In the genomic region with DNA sequence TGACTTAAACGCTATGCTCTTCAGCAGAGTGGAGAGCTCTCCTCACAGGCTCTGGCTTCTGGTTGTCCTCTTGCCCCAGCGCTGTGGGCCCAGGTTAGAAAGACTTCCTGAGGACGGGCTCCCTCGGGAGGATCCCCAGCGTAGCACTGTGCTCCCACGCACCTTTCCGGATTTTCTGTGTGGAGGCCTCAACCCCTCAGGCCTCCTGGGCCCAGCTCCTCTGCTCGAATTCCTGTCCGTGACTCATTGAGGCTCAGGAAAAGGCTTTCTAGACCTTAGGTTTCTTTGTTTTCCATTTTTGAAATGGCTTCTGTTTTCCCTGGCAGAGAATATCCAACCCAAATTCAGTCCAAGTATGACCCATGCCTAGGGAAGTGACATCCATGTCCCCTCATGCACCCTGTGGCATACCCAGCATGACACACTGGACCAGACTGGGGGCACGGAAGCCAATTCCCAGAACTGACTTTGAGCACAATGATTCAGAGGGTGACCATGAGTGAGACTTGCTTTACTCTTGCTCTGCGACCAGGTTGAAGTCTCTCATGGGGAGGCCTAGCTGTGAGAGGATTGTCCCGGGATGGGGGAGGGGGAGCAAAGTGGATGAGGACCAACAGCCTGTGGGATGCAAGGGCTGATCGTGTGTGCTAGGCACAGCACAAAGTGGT, we compare ENCODE assay signal across 27 mouse cellular contexts. TPM values are rescaled to one million over a fixed set of nuclear protein-coding genes. Genes with fewer than 3 reads are reported as not detected.
DNase-seq lines count a peak whose midpoint lies in the region; TF ChIP-seq lines count a peak whose summit lies in the region.
"Had no signal": no experiment of that assay in that cellular context is flagged by ENCODE, and none has a peak within 500 bp of the region (broad histone marks: within the 10 kb centered on the region; RNA-seq: fewer than 3 reads in every experiment).

No protein-coding gene starts in this region.

- no peak overlapping the region for H3ac ChIP-seq in myocyte (ENCODE audit: control insufficient read depth, insufficient read length)

- H3K36me3 ChIP-seq in myocyte (ENCODE audit: control insufficient read depth, insufficient read depth) = peaks cover 6% of the 10 kb centered on the region
- H3K36me3 ChIP-seq: forebrain, embryonic 12.5 days; G1E; hindbrain, embryonic 10.5 days; intestine, embryonic 15.5 days had no signal

- intact Hi-C loops in left cerebral cortex, postnatal 36 days (cut with DNase I) = no loop called here

- no peak overlapping the region for H3K4me3 ChIP-seq in myocyte
- H3K4me3 ChIP-seq: embryonic facial prominence, embryonic 15.5 days; forebrain, embryonic 12.5 days; heart, embryonic 13.5 days; hindbrain, embryonic 10.5 days; intestine, embryonic 15.5 days had no signal

- no peaks in the 10 kb centered on the region for H3K27me3 ChIP-seq in myocyte (ENCODE audit: control insufficient read depth, insufficient read depth, insufficient read length)
- H3K27me3 ChIP-seq: embryonic facial prominence, embryonic 15.5 days; intestine, embryonic 15.5 days; Patski had no signal

- peak overlapping the region; percentile 97 for H3K4me2 ChIP-seq in myocyte (ENCODE audit: low read depth)
- H3K4me2 ChIP-seq: embryonic facial prominence, embryonic 15.5 days; forebrain, embryonic 12.5 days; heart, embryonic 13.5 days; hindbrain, embryonic 14.5 days; intestine, embryonic 15.5 days had no signal

- no peak for TF ChIP-seq POLR2A in myocyte (IDR thresholded peaks at IDR 0.05; ENCODE audit: insufficient read length, low read depth)

- H3K79me2 ChIP-seq in myocyte (ENCODE audit: control insufficient read depth, insufficient read depth) = peaks cover 10% of the 10 kb centered on the region

- peak; percentile 52 for DNase-seq in adrenal gland, adult 2 months
- DNase-seq in adrenal gland, adult 8-10 months = no peak
- DNase-seq in 3134 (ENCODE audit: extremely low read depth, insufficient read length, low spot score) (peak; percentile 81), NIH3T3 (ENCODE audit: low read depth) (peak; percentile 76)
- no peak for DNase-seq in testis, postnatal 10 days (ENCODE audit: low spot score)
- DNase-seq in left cerebral cortex, postnatal 36 days (ENCODE audit: low spot score in 2 of 2) = no peak
- DNase-seq: adrenal gland, postnatal 25 days; cerebellum, adult 2 months; cerebellum, postnatal 14 days; embryo, embryonic 11 days; gastrocnemius, postnatal 25 days; heart, postnatal 14 days; kidney, adult 2 months had no signal

TF ChIP-seq in myocyte, 11 proteins besides CTCF, POLR2A, EP300 and RAD21:
- TF ChIP-seq MYOG (IDR thresholded peaks at IDR 0.05; ENCODE audit: control insufficient read depth in 1 of 3, insufficient read depth in 1 of 3, insufficient read length in 2 of 3, low read depth in 2 of 3) = no peak
- TF ChIP-seq TCF3 (IDR thresholded peaks at IDR 0.05; ENCODE audit: insufficient read length, low read depth) = no peak
- TF ChIP-seq POLR2AphosphoS2 (IDR thresholded peaks at IDR 0.05; ENCODE audit: insufficient read length, low read depth) = no peak
- no peak for TF ChIP-seq REST (IDR thresholded peaks at IDR 0.05; ENCODE audit: insufficient read depth, insufficient read length)
- no peak for TF ChIP-seq TCF12 (IDR thresholded peaks at IDR 0.05; ENCODE audit: insufficient read depth, poor library complexity, severe bottlenecking)
- TF ChIP-seq USF1 (IDR thresholded peaks at IDR 0.05; ENCODE audit: low read depth) = no peak
- no peak for TF ChIP-seq MYOD1 (IDR thresholded peaks at IDR 0.05; ENCODE audit: control insufficient read depth in 1 of 3, insufficient read length in 2 of 3, low read depth in 2 of 3)
- TF ChIP-seq E2F4 (IDR thresholded peaks at IDR 0.05; ENCODE audit: insufficient read depth) = no peak
- TF ChIP-seq CEBPB (IDR thresholded peaks at IDR 0.05; ENCODE audit: insufficient read depth, poor library complexity, severe bottlenecking) = no peak
- no peak for TF ChIP-seq SRF (IDR thresholded peaks at IDR 0.05; ENCODE audit: control insufficient read depth, insufficient read length, low read depth)

RNA-seq across cellular contexts. Expression of a gene that starts 1.7 kb away (rescaled TPM):
- 100 to 1,000 TPM; 390 to 452 TPM for total RNA-seq in adrenal gland, adult 2 months (2021)
- 526 and 692 TPM in 2 replicates for polyA plus RNA-seq in adrenal gland, adult 2 months (2012; rRNA removed)
- 100 to 1,000 TPM; 443 to 768 (median 514) TPM for total RNA-seq in adrenal gland, adult 8-10 months (2022)
- polyA plus RNA-seq in myocyte (2012; fragmentation: generic; extraction: Trizol) = 103 TPM
- 10 to 100 TPM; 12.4 to 19.1 TPM for total RNA-seq in left cerebral cortex, postnatal 36 days (2021)
- total RNA-seq: common myeloid progenitor, adult 5-6 weeks; G1E; granulocyte monocyte progenitor cell, adult 5-6 weeks had no signal
- polyA plus RNA-seq: G1E had no signal

RNA-seq across cellular contexts. Expression of a gene that starts 18.1 kb away (rescaled TPM):
- 10 to 100 TPM; 38.1 to 51.8 TPM for total RNA-seq in adrenal gland, adult 2 months (2021)
- polyA plus RNA-seq in adrenal gland, adult 2 months (2012; rRNA removed) = 192 and 223 TPM in 2 replicates
- total RNA-seq in adrenal gland, adult 8-10 months (2022) = 10 to 100 TPM; 39.6 to 67.0 (median 51.5) TPM
- 101 TPM for polyA plus RNA-seq in myocyte (2012; fragmentation: generic; extraction: Trizol)
- total RNA-seq in left cerebral cortex, postnatal 36 days (2021) = 10 to 100 TPM; 18.0 to 19.2 TPM

RNA-seq across cellular contexts. Expression of a gene that starts 22.2 kb away (rescaled TPM):
- 1 to 10 TPM; 5.6 to 7.6 TPM for total RNA-seq in adrenal gland, adult 2 months (2021)
- 28.5 and 28.7 TPM in 2 replicates for polyA plus RNA-seq in adrenal gland, adult 2 months (2012; rRNA removed)
- total RNA-seq in adrenal gland, adult 8-10 months (2022) = 10 to 100 TPM in 2 of 4 experiments, 1 to 10 TPM in 2; 8.0 to 14.7 (median 11.5) TPM
- polyA plus RNA-seq in myocyte (2012; fragmentation: generic; extraction: Trizol) = 4.3 TPM
- total RNA-seq in left cerebral cortex, postnatal 36 days (2021) = 10 to 100 TPM in 1 of 2 experiments, 1 to 10 TPM in 1; 8.9 to 13.7 TPM

RNA-seq across cellular contexts. Expression of a gene that starts 38.6 kb away (rescaled TPM):
- not detected for total RNA-seq in adrenal gland, adult 2 months (2021)
- 0.47 TPM in 1 of 2 replicates, not detected in the other for polyA plus RNA-seq in adrenal gland, adult 2 months (2012; rRNA removed)
- under 1 TPM in 1 of 4 experiments, not detected in 3; 0.73 TPM for total RNA-seq in adrenal gland, adult 8-10 months (2022)
- polyA plus RNA-seq in myocyte (2012; fragmentation: generic; extraction: Trizol) = not detected
- not detected for total RNA-seq in left cerebral cortex, postnatal 36 days (2021)
- total RNA-seq: adrenal gland, postnatal 25 days; common myeloid progenitor, adult 5-6 weeks; G1E; gastrocnemius, postnatal 25 days; granulocyte monocyte progenitor cell, adult 5-6 weeks had no signal
- polyA plus RNA-seq: activated CD4-positive, CD25-positive, alpha-beta regulatory T cell, adult 4 months; cerebellum, adult 2 months; forebrain, embryonic 16.5 days; frontal cortex, adult 2 months; G1E; hindbrain, embryonic 14.5 days; Patski had no signal

RNA-seq across cellular contexts. Expression of a gene that starts 56.5 kb away (rescaled TPM):
- not detected for total RNA-seq in adrenal gland, adult 2 months (2021)
- not detected in 2 replicates for polyA plus RNA-seq in adrenal gland, adult 2 months (2012; rRNA removed)
- not detected for total RNA-seq in adrenal gland, adult 8-10 months (2022)
- polyA plus RNA-seq in myocyte (2012; fragmentation: generic; extraction: Trizol) = 349 TPM
- 1 to 10 TPM; 6.0 to 6.6 TPM for total RNA-seq in left cerebral cortex, postnatal 36 days (2021)
- total RNA-seq: adrenal gland, postnatal 25 days; common myeloid progenitor, adult 5-6 weeks; granulocyte monocyte progenitor cell, adult 5-6 weeks had no signal

Comparison
In these comparisons a context has a peak if more than half of its experiments do, and no peak if none do; other contexts are left out.
1. DNase-seq: peak in adrenal gland, adult 2 months (single experiment), 3134 (single experiment) and NIH3T3 (single experiment); none in adrenal gland, adult 8-10 months (single experiment), testis, postnatal 10 days (single experiment) and left cerebral cortex, postnatal 36 days (0 of 2).
2. RNA of a gene that starts 1.7 kb away (total RNA-seq): 443 to 768 TPM in adrenal gland, adult 8-10 months and 390 to 452 TPM in adrenal gland, adult 2 months; 12.4 to 19.1 TPM in left cerebral cortex, postnatal 36 days; every median in the first group is over 10 times any median in the second.